Mouse (Mus musculus) CH12F3 (cell line): ENCODE measurements around the gene Flt3l.
"Not testable (repeated sequence)": the region's sequence is repeated elsewhere in the genome, so short reads cannot be mapped to it uniquely, and the experiment has no call there.

Experiments used
- in situ Hi-C: fragments of 300-500 bp; cut with MboI; formaldehyde crosslinking; loops from 2 replicates; pipeline ENCODE4 v1.14.3; 2020; ENCODE audit warnings: low sequenced_read_pairs

Gene Flt3l

DNA sequence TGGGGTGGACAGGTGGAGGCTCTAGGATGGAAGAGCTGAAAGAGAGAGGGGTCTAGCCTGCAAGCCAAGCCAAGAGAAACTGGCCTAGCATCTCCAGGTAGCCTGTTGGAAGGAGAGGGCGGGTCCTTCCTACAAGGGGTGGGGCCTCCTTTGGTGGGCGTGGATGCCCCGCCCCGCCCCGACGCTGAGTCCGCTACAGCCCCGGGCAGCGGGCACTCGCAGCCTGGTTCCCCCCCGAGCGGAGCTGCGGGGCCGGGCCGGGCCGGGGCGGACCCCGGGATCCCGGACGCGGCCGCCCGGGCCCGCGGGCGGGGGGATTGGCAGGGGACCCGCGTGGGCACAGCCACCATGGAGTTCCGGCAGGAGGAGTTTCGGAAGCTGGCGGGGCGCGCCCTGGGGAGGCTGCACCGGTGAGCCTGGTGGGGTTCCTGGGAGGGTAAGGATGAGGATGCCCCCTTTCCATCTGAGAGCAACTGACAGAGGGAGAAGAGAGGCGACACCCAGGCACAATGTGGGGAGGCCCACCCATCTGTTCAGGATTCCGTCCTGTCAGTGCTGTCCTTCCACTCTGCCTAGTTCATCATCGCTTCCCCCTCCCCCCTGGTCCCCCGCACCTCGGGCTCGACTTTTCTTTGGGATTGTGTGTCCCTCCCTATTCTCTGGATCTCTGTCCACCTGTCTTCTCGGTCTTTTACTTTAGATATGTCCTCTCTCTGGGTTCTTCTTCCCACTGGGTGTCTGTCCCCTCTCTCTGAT is 27.7 kb upstream of the Flt3l start, which contains the start of gene Slc17a7:
Gene Slc17a7 (plus strand): TSS at position 215 of the 756 bp plus-strand sequence.
- in situ Hi-C loops: no loop called here

DNA sequence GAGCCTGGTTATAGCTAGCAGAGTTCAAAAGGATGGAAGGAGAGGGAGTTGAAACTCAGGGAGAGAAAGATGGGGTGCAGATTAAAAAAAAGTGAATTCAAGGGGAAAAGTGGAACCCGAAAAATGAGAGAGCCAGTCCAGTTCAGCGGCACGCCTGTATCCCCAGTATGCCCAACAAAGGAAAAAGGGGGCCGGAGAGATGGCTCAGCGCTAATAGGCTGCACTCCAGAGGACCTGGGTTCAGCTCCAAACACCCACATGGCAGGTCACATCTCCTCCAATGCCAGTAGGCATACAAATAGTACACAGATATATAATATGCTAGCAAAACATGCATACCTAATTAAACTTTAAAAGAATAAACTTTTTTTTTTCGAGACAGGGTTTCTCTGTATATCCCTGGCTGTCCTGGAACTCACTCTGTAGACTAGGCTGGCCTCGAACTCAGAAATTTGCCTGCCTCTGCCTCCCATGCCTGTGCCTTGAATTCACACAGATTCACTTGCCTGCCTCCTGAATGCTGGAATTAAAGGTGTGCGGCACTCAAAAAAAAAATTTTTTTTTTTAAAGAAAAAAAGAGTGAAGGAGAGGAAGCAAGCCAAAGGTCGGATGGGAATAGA is 26.9 kb upstream of the Flt3l start:
- in situ Hi-C loops: no loop called here

- in situ Hi-C loops: no loop called here
Observed at GRCm38 (mm10) chr7:45162551-45162950, 26.3 kb upstream of the Flt3l start.

GRCm38 (mm10) chr7:45161612-45162473 is 25.6 kb upstream of the Flt3l start:
- in situ Hi-C loops: no loop called here

DNA sequence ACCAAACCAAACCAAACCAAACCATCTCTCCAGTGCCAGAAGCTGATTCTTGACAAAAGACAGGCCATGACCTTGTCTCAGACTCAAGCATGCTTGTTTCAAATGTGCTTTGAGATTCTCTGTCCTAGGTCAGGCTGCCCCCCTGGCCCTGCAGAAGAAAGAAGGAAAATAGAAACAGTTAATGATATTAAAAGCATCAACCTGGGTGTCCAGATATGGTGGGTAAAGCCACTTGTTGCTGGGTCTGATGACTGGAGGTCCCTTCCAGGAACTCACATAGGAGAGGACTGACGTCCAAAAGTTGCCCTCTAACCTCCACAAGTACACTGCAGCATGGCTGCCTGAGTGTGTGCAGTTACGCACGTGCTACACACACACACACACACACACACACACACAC is 24.6 kb upstream of the Flt3l start:
- in situ Hi-C loops: no loop called here

DNA sequence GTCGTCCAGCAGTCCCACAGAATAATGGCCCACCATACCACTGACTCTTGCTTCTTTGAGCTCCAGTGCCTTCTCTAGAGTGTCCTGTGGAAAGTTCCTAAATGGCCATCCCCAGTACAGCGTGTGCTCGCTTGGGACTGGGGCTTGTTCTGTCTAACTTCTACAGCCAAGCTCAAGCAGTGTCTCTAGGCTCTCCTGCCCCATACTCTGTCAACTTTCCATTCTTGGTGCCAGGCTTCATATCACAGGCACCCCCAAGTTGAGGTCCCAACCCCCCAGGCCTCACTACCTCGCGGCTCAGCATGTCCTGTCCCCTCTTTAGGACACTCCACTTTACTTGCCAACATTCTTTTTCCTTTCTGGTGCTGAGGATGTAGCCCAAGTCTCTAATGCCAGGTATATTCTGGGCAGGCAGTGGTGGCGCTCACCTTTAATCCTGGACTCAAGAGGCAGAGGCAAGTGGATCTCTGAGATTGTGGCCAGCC is 24.1 kb upstream of the Flt3l start:
- in situ Hi-C loops: no loop called here

DNA sequence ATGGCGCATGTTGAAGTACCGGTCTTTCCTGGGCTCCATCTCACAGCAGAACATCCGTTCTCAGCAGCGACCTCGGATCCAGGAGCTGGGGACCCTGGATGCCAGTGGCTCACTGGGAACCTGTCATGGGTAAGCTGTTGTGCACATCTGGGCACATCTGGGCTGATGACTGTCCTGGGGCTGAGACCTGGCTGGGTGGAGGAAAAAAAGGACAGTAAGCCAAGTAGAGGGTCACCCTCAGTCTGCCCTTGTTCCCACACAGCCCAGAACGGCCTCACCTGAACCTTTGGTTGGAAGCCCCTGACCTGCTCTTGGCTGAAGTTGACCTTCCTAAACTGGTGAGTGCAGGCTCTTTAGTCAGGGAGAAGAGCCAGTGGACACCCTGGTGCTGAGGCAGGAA is 22.8 kb upstream of the Flt3l start:
- in situ Hi-C loops: loop anchor here (5.0 kb wide), 1 partner anchor 33 kb away; no protein-coding TSS in a partner anchor

GRCm38 (mm10) chr7:45157459-45157858 is 21.2 kb upstream of the Flt3l start:
- in situ Hi-C loops: loop anchor here (5.0 kb wide), 1 partner anchor 35 kb away; no protein-coding TSS in a partner anchor

DNA sequence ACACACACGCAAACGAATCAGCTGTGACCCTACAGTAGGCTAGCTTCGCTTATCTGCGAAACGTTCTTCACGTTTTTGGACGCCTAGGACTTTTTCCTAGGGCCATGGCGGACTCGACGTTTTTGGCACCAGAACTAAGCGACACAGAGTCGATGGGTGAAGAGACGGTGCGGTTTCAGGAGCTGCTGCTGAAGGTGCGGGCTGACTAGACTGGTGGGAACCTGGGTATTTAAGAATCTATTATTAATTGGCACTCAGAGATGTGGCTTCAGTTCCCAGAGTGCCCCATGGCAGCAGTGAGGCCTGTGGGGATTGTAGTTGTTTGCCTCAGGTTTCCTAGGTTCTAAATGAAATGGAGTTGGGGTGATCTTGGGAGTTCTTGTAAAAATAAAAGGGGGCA is 20.0 kb upstream of the Flt3l start:
- in situ Hi-C loops: loop anchor here (5.0 kb wide), 1 partner anchor 36 kb away; no protein-coding TSS in a partner anchor

- in situ Hi-C loops: loop anchor here (5.0 kb wide), 1 partner anchor 37 kb away; no protein-coding TSS in a partner anchor
Observed at GRCm38 (mm10) chr7:45155590-45155989, 19.4 kb upstream of the Flt3l start.

DNA sequence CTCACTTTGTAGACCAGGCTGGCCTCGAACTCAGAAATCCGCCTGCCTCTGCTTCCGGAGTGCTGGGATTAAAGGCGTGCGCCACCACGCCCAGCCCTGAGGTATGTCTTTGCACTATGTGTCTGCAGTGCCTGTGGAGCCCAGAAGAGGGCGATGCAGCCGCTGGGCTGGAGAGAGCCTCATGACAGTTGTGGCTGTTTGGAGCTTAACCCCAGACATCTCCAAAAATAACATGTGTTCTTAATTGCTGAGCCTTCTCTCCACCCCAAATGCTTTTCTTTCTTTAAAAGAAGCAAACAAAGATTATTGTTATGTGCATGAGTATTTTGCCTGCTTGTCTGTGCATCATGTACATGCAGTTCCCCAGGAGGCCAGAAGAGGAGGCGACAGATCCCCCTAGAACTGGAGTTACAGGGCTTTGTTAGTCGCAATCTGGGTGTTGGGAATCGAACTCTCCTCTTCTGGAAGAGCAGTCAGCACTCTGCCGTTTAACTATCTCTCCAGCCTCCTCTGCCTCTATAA is 18.8 kb upstream of the Flt3l start:
- in situ Hi-C loops: loop anchor here (5.0 kb wide), 1 partner anchor 37 kb away; no protein-coding TSS in a partner anchor

GRCm38 (mm10) chr7:45154096-45154992 is 18.1 kb upstream of the Flt3l start, which contains the start of the genes Pih1d1 and Aldh16a1:
Gene Pih1d1, plus strand, starts transcription at chr7:45154303.
Gene Aldh16a1, minus strand, starts transcription at chr7:45154584.
- in situ Hi-C loops: no loop called here

- in situ Hi-C loops: no loop called here
Observed at GRCm38 (mm10) chr7:45153586-45153985, 17.4 kb upstream of the Flt3l start.

- in situ Hi-C loops: not testable (repeated sequence)
Observed at GRCm38 (mm10) chr7:45153052-45153451, 16.8 kb upstream of the Flt3l start.

GRCm38 (mm10) chr7:45151303-45151702 is 15.1 kb upstream of the Flt3l start:
- in situ Hi-C loops: no loop called here

GRCm38 (mm10) chr7:45150321-45150720 is 14.1 kb upstream of the Flt3l start:
- in situ Hi-C loops: no loop called here

GRCm38 (mm10) chr7:45149545-45149944 is 13.3 kb upstream of the Flt3l start:
- in situ Hi-C loops: no loop called here

DNA sequence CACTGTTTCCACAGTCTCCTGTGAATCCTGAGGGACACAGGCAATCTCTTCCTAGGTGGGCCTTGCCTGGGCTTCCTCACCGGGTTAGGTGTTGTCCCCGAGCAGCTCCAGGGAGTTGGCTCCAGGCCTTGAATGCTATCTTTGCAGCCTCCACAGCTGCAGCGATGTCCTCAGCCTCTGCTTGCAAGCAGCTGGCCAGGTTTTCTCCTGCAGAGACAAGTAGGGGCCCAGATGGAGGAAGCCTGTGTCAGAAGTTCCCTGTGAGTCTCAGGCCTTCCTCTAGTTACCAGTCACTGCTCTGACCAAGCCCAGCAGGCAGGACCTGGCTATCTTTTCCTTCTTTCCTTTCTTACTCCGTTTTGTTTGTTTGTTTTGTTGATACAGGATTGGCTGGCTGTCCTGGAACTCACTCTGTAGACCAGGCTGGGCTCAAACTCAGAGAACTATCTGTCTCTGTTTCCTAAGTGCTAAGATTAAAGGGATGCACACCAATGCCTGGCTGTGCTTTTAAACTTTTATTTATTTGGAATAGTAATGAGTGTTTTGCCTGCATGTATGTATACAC is 12.4 kb upstream of the Flt3l start:
- in situ Hi-C loops: no loop called here

- in situ Hi-C loops: no loop called here
Observed at GRCm38 (mm10) chr7:45147899-45148298, 11.7 kb upstream of the Flt3l start.
